Mouse (Mus musculus) thymus, postnatal 10 days (tissue): ENCODE measurements at regions not wholly inside any gene's neighbourhood (a gene's known extent, or its start where the extent isn't known, plus 50 kb on each side); places are given as distances from the start of the nearest gene placed in this dataset.
"Not testable (repeated sequence)": the region's sequence is repeated elsewhere in the genome, so short reads cannot be mapped to it uniquely, and the experiment has no call there.

ENCODE experiments used
- DNase-seq, 2 experiments: peaks; one replicate each; pipeline ENCODE4 v3.0.0; 2021; ENCODE audit warnings: low spot score in 2 of 2

DNA sequence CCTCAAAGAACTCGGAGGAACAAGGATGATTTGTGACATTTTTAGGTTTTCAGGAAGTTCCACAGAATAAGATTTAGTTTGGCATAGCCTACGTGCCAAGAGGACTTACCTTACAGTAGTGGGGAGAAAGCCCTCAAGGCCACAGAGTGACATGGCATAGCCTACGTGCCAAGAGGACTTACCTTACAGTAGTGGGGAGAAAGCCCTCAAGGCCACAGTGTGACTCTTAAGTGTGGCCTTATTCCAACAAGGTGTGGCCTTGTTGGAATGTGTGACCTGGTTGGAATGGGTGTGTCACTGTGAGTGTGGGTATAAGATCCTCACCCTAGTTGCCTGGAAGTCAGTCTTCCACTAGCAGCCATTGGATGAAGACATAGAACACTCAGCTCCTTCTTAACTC, 206.7 kb downstream of the Diras2 start:
- DNase-seq = not testable (repeated sequence)

DNA sequence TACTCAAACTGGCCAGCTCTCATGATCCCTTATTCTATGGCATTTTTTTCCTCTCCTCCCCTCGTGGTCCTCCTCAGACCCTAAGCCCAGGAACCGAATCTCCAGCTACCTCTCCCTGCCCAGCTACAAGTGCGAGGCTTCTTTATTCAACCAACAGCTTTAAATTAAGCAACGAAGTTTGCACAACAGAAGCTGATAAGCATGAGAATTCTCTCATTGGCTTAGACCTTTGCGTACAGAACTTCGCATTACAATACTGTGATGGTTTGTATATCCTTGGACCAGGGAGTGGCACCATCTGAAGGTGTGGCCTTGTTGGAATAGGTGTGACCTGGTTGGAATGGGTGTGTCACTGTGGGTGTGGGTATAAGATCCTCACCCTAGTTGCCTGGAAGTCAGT, 205.4 kb downstream of the Diras2 start:
- not testable (repeated sequence) for DNase-seq

DNA sequence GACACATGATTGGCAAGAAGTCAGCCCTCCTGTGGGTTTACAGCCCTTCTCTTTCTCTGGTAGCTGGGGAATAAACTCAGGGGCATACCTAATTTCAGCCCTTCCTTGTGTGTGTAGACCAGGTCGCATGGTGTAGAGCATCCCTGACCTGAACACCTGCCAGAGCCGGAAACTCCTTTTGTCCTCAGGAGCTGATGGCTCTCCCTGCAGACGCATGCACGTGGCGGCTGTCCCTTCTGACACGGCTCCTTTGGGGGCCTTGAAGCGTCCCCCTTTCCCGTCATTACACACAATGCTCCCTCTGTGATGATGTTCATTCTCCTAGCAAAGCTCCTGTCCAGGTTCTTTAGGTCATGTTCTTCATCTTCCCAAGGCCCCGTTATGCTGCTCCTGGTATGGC, 203.3 kb downstream of the Diras2 start:
- no peak for DNase-seq

DNA sequence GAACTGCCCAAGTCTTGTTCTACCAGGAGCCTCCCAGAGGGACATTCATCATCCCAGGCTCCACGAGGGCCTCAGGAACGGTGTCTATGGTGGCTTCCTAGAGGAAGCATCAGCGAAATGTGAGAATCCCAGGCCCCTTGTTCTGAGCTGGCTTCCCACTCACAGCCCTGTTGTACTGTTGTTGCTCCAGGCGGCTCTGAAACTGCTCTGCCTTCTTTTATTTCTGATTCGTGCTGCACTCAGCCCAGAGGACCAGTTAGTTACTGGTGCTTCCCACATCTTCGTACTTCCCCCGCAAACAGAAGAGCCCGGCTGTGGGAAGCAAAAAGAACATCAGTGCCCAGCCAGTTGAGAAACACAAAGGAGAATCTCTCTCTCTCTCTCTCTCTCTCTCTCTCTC, 202.3 kb downstream of the Diras2 start:
- DNase-seq = no peak

DNA sequence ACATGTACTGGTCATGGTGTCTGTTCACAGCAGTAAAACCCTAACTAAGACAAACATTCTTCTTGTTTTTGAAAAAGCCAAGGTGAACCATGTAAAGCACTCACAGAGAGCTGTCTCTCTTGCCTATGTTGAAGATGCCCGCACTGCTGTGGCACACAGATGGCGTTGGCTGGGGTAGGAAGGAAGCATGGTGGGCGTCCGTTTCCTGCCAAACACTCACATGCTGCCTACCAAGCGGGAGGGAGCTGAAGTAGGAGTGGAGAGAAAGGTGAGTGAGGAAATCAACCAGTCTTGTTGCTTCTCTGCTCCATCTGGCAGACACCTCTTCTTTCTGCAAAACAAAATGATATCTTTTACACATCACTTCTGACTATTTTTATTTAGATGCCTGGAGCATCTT, 200.0 kb downstream of the Diras2 start:
- peak; percentile 56 to 66 for DNase-seq

DNA sequence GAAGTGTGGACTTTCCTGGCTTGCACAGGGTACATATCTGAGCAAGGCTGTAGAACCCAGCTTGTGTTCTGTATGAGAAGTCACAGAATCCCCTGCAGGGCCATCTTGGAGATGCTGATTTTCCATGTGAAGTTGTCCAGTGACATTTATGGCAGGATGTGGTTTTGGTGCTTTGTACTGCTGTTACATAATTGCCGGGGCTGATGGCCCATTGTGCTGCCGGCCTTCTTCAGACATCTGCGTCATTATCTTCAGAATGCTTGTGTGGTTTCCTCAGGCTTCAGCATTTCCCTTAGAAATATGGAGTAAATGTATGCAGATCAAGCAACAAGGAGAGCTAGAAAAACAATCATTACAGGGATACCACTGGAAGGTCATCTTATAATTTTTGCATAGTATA, 196.1 kb downstream of the Diras2 start:
- DNase-seq = no peak

DNA sequence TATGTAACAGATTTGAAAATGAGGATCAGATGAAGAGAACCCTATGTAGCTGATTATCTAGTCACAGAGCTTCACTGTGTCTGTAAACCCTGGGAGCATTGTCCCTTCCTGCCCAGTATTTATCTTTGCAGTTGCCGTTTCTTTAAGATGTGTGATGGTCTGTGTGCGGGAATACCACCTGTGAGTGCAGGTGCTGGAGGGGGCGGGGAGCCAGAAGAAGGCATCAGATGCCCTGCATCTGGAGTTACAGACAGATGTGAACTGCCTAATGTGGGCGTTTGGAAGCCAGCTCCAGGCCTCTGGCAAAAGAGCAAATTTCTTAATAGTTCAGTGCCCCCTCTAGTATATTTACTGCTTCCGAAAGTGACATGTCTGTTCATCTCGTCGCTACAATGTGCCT, 193.1 kb downstream of the Diras2 start:
- DNase-seq = peak; percentile 20 to 38

DNA sequence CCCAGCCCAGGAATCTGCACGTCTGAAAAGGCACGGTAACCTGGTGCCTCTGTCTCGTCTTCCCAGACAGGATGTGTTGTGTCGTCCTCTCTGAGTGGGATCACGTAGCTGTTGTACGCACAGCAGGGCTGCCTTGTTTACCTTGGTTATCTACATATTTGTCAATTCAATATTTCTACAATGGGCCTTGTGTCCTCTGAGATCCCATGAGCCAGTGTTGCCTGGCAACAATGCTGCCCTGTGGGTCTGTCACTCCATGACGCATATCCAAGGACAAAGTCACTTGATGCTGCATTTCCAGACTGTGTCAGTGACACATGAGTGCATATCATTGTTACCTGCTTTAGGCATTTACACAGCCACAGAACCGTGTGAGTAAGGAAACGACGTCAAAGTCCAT, 191.9 kb downstream of the Diras2 start:
- no peak for DNase-seq

DNA sequence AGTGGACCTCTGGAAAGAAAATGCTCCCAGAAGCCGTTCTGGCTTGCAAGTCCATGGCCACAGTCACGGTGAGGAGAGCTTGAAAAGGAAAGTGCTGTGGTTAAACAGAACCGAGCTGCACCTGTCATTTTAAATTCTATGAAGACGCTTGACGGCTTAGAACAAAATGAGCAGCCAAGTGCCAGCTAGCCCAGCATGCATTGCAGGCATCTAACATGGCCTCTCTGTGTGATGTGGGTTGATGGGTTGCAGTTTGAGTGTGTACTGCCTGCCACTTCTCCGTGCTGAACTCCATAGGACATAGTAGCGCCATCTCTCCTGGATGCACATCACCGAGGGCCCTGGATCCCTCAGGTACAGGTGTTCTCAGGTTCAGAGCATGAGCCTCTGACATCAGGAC, 189.1 kb downstream of the Diras2 start:
- peak; percentile 45 to 55 for DNase-seq

DNA sequence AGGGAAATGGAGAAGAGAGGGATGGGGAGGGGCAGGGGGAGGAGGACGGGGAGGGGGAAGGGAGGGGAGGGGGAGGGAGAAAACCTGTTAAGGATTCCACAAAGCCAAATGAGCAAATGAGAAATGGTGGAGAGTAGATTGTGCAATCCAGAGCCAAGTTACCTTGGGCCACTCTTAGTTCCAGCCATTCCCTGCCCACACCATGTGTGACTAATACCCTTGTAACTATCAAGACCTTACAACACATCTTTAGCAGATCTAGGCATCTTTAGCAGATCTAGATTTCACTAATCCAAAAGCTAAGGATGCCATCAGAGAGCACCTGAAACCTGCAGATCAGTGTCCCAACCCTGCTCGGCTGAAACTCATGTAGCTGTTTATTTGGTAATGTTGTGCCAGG, 186.7 kb downstream of the Diras2 start:
- DNase-seq = no peak

DNA sequence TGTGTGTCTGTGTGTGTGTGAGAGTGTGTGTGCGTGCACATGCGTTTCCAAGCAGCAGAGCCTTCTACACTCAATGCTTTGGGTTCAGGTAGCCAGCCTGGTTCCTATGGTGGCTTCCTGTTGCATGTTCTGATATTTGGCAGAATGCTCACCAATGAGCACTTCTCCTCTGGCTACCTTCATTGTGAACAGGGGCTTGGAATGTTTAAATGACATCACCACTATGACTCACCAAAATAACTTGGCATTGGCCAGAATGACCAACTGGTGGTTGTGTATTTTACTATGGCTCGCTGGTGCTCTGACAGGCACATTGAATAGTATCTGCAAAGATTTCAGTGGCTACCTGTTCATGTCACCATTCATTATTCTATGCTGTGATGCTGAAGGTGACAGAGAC, 186.2 kb downstream of the Diras2 start:
- no peak for DNase-seq

DNA sequence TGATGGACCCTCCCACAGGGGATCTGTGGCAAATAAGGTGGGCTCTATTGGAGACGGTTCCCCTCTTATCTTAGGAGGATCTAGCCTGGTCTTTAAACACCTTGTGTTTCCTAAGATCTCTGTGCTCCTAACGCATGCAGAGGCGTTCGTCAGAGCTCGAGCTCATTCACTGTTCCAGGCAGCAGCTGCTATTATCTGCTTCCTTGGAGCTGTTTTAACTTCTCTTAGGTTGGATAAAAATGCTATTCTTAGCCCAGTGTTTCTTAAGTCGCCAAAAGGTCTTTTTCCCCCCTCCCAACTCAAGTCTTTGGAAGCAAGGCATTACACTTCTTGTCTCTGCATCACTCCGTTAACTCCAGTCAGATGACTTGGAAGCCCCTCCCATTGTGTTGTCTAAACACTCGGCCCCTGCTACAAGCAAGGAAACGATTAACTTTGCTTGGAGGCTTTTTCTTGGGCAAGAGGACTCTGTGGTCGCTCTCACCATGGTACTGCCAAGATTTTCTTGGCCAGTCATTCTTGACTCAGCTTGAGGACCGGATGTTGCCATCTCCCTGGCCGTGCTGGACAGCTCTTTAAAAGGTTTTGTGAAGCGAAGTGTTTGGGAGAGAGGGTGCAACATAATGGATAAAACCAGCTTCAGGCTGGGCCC, 185.6 kb downstream of the Diras2 start:
- DNase-seq = no peak

DNA sequence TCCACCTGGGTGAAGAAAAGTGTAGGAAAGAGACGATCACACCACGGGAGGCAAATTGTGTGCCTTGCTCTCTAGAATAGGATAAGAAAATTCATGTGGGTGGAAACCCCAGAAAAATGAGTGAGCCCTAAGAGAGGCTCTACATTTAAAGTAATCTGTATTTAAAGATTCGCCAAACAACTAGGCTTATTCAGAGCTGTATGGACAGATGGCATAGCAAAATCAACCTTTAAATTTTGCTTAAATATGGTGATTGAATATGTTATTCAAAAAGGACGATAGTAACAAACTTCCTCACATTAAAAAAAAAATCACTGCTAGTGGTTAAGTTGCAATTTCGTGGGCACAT, 185.1 kb downstream of the Diras2 start:
- DNase-seq = no peak

DNA sequence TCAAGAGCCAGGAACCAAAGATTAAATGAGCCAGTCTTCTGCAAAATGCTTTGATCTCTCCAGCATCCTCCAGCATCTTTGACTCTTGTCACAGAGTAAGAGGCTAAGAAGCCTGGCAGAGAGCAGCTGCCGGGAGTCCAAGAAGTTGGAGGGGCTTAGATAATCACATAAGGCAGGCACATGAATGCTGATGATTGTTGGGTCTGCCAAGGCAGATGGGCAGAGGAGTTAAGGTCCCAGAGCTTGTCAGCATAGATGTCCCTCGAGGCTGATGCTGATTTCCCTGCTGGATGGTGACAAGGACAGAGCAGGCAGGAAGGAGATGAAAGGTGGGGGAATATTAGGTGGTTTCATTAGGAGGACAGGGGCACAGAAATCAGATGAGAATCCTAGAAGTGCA, 183.4 kb downstream of the Diras2 start:
- DNase-seq = no peak

DNA sequence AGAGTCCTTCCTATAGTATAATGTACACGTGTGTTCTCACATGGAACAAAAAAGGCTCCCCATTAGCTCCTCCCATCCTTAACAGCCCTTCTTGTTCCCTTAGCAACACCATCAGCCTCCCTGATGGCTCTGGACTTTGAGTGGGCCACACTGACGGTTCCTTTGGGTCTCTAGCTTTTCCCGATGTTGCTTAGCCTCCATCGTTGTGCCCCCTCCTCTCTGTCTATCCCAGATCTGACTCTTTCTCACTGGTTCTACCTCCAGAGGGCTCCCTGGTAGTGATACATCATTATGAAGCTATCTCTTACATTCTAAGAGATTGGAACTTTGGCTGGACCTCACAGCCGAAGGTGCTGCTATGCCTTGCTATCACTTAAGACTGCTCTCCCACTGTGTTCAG, 181.5 kb downstream of the Diras2 start:
- no peak for DNase-seq

DNA sequence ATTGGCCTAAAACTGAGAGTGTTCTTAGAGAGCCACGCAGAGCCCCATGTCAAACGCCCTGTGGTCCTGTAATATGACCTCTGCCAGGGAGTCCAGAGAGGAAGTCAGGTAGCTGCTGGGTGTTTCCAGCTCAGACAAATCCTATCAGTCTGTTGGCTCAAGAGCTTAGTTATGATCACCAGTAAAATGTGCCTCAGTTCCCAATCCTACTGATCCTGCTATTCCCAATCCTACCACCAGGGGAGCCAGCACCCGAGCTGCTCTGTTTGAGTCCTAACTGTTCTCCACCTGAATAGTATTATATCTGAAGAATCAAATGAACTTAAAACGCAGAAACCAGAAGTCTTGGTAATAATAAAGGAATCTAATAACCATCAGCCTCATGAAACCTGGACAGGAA, 178.5 kb downstream of the Diras2 start:
- DNase-seq = peak in 1 of 2 experiments; percentile 42

DNA sequence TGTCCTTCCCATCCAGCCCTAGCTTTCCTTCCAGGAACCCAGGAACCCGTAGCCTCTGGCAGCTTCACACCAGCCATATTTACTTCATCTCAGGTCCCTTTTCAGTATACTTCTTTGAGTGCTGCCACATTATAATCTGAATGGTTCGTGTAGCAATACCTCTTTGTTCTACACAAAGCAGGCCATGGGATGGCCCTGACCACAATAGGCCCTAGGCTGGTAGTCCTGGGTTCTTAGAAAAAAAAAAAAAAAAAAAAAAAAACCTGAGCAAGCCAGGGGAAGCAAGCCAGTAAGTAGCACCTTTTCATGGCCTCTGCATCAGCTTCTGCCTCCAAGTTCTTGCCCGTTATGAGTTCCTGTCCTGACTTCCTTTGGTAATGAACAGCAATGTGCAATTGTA, 177.6 kb downstream of the Diras2 start:
- DNase-seq = no peak

DNA sequence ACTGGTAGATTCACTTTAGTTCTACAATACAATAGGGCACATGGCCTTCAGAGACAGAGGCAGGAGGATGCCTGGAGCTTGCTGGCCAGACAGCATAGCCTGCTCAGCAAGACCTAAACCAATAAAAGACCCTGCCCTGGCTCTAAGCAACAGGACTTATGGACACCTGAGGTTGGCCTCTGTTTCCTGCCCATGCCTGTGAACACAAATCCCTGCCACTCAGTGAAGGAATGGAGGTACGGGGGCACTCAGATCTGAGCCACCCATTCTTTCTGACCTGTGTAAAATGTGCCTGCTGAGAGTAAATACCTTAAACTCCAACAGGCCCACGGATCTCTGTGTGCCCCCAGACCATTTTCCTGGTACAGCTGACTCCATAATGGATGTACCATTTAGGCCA, 177.1 kb downstream of the Diras2 start:
- no peak for DNase-seq

DNA sequence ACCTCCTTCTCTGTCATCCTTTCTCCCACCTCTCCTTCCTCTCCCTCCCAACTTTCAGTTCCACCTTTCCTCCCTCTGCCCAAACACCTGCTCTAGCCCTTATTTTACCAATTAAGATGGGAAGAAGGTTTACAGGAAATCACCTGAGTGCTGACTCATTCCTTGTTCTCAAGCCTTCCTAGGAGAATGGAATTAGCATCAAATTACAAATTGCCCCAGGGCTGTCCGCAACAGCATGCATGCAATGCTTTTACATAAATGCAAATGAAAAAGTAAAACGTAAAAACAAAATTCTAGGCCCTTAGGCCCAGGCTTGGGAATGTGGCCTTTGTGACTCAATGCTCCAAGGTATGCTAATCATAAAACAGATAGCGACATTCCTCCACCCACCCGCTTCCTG, 175.2 kb downstream of the Diras2 start:
- not testable (repeated sequence) for DNase-seq

DNA sequence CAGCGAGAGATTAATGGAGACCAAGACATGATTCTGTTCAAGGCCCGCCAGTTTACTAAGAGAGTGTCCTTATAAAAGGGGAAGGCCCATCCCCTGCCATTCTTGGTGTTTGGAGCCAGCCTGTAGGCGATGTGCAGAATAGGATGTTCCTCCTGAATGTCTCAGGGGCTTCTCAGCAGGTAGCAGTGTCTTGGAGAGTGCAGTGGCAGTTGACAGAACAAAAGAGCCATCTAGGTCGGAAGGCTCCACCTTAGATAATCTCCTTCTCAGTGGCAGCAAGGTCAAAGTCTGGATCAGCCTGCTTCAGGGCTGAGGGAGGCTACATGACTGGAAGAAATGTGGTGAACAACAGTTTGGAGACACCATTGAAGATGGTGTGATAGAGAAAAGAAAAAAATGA, 171.7 kb downstream of the Diras2 start:
- DNase-seq = not testable (repeated sequence)

DNA sequence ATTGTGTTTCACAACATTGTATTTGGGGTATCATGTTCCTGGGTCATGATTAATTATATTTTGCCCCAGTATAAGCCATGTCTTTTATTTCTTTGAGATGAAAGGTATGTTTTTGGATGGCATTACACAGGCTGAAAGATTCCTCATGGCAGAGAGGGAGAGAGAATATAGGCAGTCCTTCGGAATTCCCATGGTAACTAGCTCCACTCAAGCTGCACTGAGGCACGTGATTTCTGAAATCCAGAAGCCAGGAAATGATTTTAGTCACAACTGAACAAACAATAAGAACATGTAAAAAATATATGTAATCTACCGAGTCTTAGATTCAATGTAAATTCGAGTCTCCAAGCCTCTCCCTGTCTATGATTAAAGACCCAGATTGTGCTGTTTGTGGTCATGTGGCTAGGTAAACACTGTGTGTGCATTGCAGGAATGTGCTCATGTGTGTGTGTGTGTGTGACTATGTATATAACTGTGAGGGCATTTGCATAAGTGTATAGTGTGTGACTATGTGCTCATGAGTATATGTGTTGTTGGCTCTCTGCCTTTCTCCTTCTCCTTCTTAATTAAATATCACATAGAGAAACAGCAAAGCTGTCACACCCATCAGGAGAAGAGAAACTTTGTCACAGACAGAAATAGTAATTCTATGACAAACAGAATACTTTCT, 169.8 kb downstream of the Diras2 start:
- no peak for DNase-seq

DNA sequence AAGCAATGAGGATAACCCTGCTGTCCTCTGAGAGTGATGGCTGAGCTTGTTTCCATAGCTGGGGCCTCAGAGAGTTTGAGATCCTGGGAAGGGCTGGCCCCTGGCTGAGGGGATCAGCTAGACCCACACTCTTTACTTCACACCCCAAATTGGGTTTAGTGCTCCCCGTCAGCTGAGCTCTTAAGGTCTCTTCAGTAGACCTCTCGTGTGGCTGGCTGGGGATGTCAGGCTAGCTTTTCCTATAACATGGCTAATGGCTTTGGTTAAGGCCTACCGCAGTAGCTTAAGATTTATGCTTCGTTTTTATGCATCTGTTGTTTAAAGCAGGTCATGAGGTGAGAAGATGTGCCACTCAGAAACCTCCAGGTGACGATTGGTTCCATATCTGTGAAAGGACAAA, 168.8 kb downstream of the Diras2 start:
- no peak for DNase-seq

DNA sequence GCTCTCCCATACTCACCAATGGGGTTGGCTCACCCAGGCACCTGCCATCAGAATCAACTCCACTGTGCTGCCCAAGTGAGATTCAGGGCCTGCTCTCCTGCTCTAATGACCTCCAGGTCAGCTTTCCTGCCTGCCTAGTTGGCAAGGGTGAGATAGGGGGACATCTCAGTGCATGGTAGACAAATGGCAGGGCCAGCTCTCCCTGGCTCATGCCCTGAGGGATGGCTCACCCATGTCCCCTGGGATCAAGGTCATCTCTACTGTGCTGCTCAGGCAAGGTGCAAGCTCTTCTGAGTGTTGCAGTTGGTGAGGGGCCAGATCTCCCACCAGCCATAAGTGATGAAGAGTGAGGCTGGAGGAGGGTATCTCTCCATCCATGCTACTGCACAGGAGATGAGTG, 161.2 kb downstream of the Diras2 start:
- no peak for DNase-seq

DNA sequence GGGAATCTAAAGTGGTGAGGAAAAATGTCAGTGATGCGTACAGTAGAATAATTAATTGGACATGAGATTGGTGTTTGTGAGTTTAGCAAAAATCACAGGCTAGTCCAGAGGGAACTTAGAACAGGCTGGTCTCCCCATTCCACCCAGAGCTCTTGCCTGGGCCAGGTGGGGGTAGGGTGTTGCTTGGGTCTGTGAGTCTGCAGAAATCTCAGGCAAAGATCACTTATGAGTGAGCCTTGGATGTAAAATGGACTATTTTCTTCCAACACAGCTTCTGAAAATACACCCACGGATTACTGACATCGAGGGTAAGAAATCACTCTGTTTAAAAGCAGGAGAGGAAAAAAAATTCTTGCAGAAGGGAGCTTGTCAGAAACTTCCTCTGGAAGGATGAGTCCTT, 159.1 kb downstream of the Diras2 start:
- DNase-seq = no peak
